Mouse (Mus musculus) liver, embryonic 14.5 days (tissue): ENCODE data around the gene Insr.

Source experiments
- CTCF ChIP-seq: IDR thresholded peaks from 2 replicates; pipeline ENCODE4 v1.5.1; 2016; ENCODE audit warnings: antibody characterized with exemption, low read depth, control low read depth
- EP300 ChIP-seq: IDR thresholded peaks from 2 replicates; pipeline ENCODE4 v1.6.1; 2016; ENCODE audit warnings: antibody characterized with exemption, low read depth

- TF ChIP-seq CTCF (no peak), EP300 (no peak)
Measured at GRCm38 (mm10) chr8:3222636-3222965, 56.8 kb downstream of the Insr start.
